18 mouse cellular contexts compared by ENCODE assay signal in genomic region chr4:66261276-66261675, GRCm38 (mm10).
A peak's percentile ranks its signal among the peaks of the same experiment; 100 is the strongest.
DNase-seq lines count a peak whose midpoint lies in the region; ATAC-seq and TF ChIP-seq lines count a peak whose summit lies in the region.
"Had no signal": no experiment of that assay in that cellular context is flagged by ENCODE, and none has a peak within 500 bp of the region (broad histone marks: within the 10 kb centered on the region; RNA-seq: fewer than 3 reads in every experiment).

No protein-coding gene starts in this region.

- peak; percentile 52 to 60 for DNase-seq in cerebellum, postnatal 10 days
- DNase-seq in cerebellum, adult 9-11 months: no peak
- no peak for DNase-seq in forebrain, embryonic 11.5 days (ENCODE audit: low spot score)
- peak; percentile 52 to 83 for DNase-seq in layer of hippocampus, postnatal 14 days (ENCODE audit: low spot score in 2 of 2)
- DNase-seq in layer of hippocampus, adult 11-12 months (ENCODE audit: low spot score): no peak
- DNase-seq in brain, embryonic 14.5 days (ENCODE audit: low read depth): peak; percentile 66
- no peak for DNase-seq in frontal cortex, postnatal 36 days (ENCODE audit: low spot score in 2 of 2)
- DNase-seq: adrenal gland, postnatal 10 days; gastrocnemius, postnatal 14 days; heart, adult 2 months; heart, postnatal 14 days; kidney, adult 11 months had no signal

- WGBS in forebrain, embryonic 16.5 days: 63% methylated on average over 3 of the region's 3 CpGs
- WGBS in forebrain, embryonic 11.5 days: 90% methylated on average over 3 of the region's 3 CpGs

- H3K4me3 ChIP-seq in forebrain, embryonic 16.5 days (replicated peaks; ENCODE audit: low read length): no peak overlapping the region
- H3K4me3 ChIP-seq in forebrain, embryonic 11.5 days (ENCODE audit: low read depth, low read length): no peak overlapping the region
- H3K4me3 ChIP-seq: embryonic facial prominence, embryonic 13.5 days; heart, adult 2 months; heart, embryonic 15.5 days; hindbrain, embryonic 13.5 days had no signal

- H3K4me2 ChIP-seq in forebrain, embryonic 16.5 days (ENCODE audit: low read length): no peak overlapping the region
- H3K4me2 ChIP-seq in forebrain, embryonic 11.5 days (ENCODE audit: low read depth, low read length, severe bottlenecking): no peak overlapping the region
- H3K4me2 ChIP-seq: embryonic facial prominence, embryonic 13.5 days; heart, embryonic 11.5 days; heart, embryonic 15.5 days; hindbrain, embryonic 13.5 days had no signal

- H3K36me3 ChIP-seq in forebrain, embryonic 16.5 days (ENCODE audit: control insufficient read depth, insufficient read depth): no peaks in the 10 kb centered on the region
- no peaks in the 10 kb centered on the region for H3K36me3 ChIP-seq in forebrain, embryonic 11.5 days (ENCODE audit: control insufficient read depth, insufficient read depth, low read length)
- H3K36me3 ChIP-seq: embryonic facial prominence, embryonic 13.5 days; heart, embryonic 15.5 days; hindbrain, embryonic 13.5 days had no signal

- no peak for TF ChIP-seq POLR2A in brain, embryonic 14.5 days (IDR thresholded peaks at IDR 0.05; ENCODE audit: borderline replicate concordance, extremely low read depth, insufficient read depth, insufficient read length, poor library complexity, severe bottlenecking)

- H3K9ac ChIP-seq in forebrain, embryonic 16.5 days (replicated peaks; ENCODE audit: low read depth, low read length): no peak overlapping the region
- no peak overlapping the region for H3K9ac ChIP-seq in forebrain, embryonic 11.5 days (ENCODE audit: low read length)
- H3K9ac ChIP-seq: embryonic facial prominence, embryonic 13.5 days; heart, embryonic 15.5 days; hindbrain, embryonic 13.5 days had no signal

- no peaks in the 10 kb centered on the region for H3K27me3 ChIP-seq in forebrain, embryonic 16.5 days (replicated peaks; ENCODE audit: control insufficient read depth, insufficient read depth, low read length)
- no peaks in the 10 kb centered on the region for H3K27me3 ChIP-seq in forebrain, embryonic 11.5 days (ENCODE audit: control insufficient read depth, insufficient read depth, low read length)
- H3K27me3 ChIP-seq: embryonic facial prominence, embryonic 13.5 days; heart, embryonic 15.5 days; hindbrain, embryonic 13.5 days had no signal

- H3K4me1 ChIP-seq in forebrain, embryonic 16.5 days (replicated peaks; ENCODE audit: control insufficient read depth, insufficient read depth, low read length): 0 out of 2 replicates have a peak, but pooled peaks cover 2% of the 10 kb centered on the region
- no peaks in the 10 kb centered on the region for H3K4me1 ChIP-seq in forebrain, embryonic 11.5 days (replicated peaks; ENCODE audit: control insufficient read depth, insufficient read depth, low read length)
- H3K4me1 ChIP-seq: embryonic facial prominence, embryonic 13.5 days; hindbrain, embryonic 13.5 days had no signal

- TF ChIP-seq CTCF in brain, embryonic 14.5 days (IDR thresholded peaks at IDR 0.05; ENCODE audit: borderline replicate concordance, extremely low read depth, insufficient read depth, insufficient read length): no peak

- no peak overlapping the region for H3K27ac ChIP-seq in forebrain, embryonic 16.5 days (ENCODE audit: low read length)
- H3K27ac ChIP-seq in forebrain, embryonic 11.5 days (ENCODE audit: low read depth, low read length): no peak overlapping the region
- H3K27ac ChIP-seq: embryonic facial prominence, embryonic 13.5 days; heart, adult 2 months; heart, embryonic 15.5 days; hindbrain, embryonic 13.5 days; hindbrain, postnatal 0 days had no signal

- peak; percentile 68 for ATAC-seq in forebrain, embryonic 16.5 days
- no peak for ATAC-seq in forebrain, embryonic 11.5 days (replicated peaks; ENCODE audit: low FRiP score)
- ATAC-seq: hindbrain, postnatal 0 days had no signal

- no peaks in the 10 kb centered on the region for H3K9me3 ChIP-seq in forebrain, embryonic 16.5 days (ENCODE audit: control insufficient read depth, low read length)
- no peaks in the 10 kb centered on the region for H3K9me3 ChIP-seq in forebrain, embryonic 11.5 days (ENCODE audit: control insufficient read depth, low read length)
- H3K9me3 ChIP-seq: embryonic facial prominence, embryonic 13.5 days; heart, embryonic 15.5 days; hindbrain, embryonic 13.5 days had no signal

Comparison
In these comparisons a context has a peak if more than half of its experiments do, and no peak if none do; other contexts are left out.
1. DNase-seq: peak in cerebellum, postnatal 10 days (2 of 2), layer of hippocampus, postnatal 14 days (2 of 2) and brain, embryonic 14.5 days (single experiment); none in cerebellum, adult 9-11 months (single experiment), forebrain, embryonic 11.5 days (single experiment), layer of hippocampus, adult 11-12 months (single experiment) and frontal cortex, postnatal 36 days (0 of 2).